Mouse (Mus musculus) intestine, postnatal 0 days (tissue): ENCODE results near the gene Cers5. TPM values are rescaled to one million over a fixed set of nuclear protein-coding genes. Genes with fewer than 3 reads are reported as not detected.
"Not testable (repeated sequence)": the region's sequence is repeated elsewhere in the genome, so short reads cannot be mapped to it uniquely, and the experiment has no call there.

Experiments used
- ATAC-seq: fragments of 200-750 bp; cut with Nextera tagmentation; 2 replicates; pipeline ENCODE4 v1.8.0; 2017; ENCODE audit warnings: mild to moderate bottlenecking, moderate TSS enrichment, moderate library complexity
- H3K27ac ChIP-seq: fragments of 300-500 bp; sonication (generic); 2 replicates; pipeline ENCODE4 v1.5.1; 2014; ENCODE audit warnings: mild to moderate bottlenecking, low read depth, low read length, moderate library complexity
- H3K27me3 ChIP-seq: fragments of 300-500 bp; sonication (generic); replicated peaks from 2 replicates; pipeline ENCODE4 v1.6.1; 2014; ENCODE audit warnings: low read length, mixed read lengths; ENCODE audit not compliant: control insufficient read depth, insufficient read depth
- H3K36me3 ChIP-seq: fragments of 300-500 bp; sonication (generic); 2 replicates; pipeline ENCODE4 v1.6.1; 2014; ENCODE audit warnings: mild to moderate bottlenecking, moderate library complexity; ENCODE audit not compliant: control insufficient read depth, insufficient read depth
- H3K4me1 ChIP-seq: fragments of 300-500 bp; sonication (generic); replicated peaks from 2 replicates; pipeline ENCODE4 v1.6.1; 2014; ENCODE audit warnings: antibody characterized with exemption, low read length, mixed read lengths; ENCODE audit not compliant: control insufficient read depth, insufficient read depth
- H3K4me2 ChIP-seq: fragments of 300-500 bp; sonication (generic); replicated peaks from 2 replicates; pipeline ENCODE4 v1.6.1; 2014; ENCODE audit warnings: low read depth, mild to moderate bottlenecking, moderate library complexity
- H3K4me3 ChIP-seq: fragments of 300-500 bp; sonication (generic); 2 replicates; pipeline ENCODE4 v1.5.1; 2014; ENCODE audit warnings: low read depth, low read length
- H3K9ac ChIP-seq: fragments of 300-500 bp; sonication (generic); 2 replicates; pipeline ENCODE4 v1.6.1; 2014; ENCODE audit warnings: mild to moderate bottlenecking, low read depth, low read length
- H3K9me3 ChIP-seq: fragments of 300-500 bp; sonication (generic); 2 replicates; pipeline ENCODE4 v1.6.1; 2016; ENCODE audit warnings: mixed run types; ENCODE audit not compliant: control insufficient read depth
- CTCF ChIP-seq: sonication (generic); IDR thresholded peaks from 2 replicates; pipeline ENCODE4 v1.5.1; 2016; ENCODE audit warnings: low read depth, mild to moderate bottlenecking, control low read depth, antibody characterized with exemption, moderate library complexity
- WGBS: fragments of 180-500 bp; shearing (Covaris S2); extraction: QIAGEN DNeasy Blood & Tissue Kit; methylation state at CpG from one replicate; pipeline ENCODE4 v1.1.7; 2014; 5-methylcytosine and 5-hydroxymethylcytosine counted together
- polyA plus RNA-seq: library from polyadenylated mRNA; unstranded; fragments of >200 nt; fragmentation: Nextera tagmentation; extraction: Ambion mirVana; gene quantifications from 2 replicates; pipeline ENCODE4 v1.2.1, GENCODE M21; 2015

Cers5 gene
- polyA plus RNA-seq, result 18.7 and 19.2 TPM in 2 replicates

DNA sequence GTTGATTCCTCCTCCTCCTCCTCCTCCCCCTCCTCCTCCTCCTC is at the start of gene Cers5:
Cers5 (minus strand) TSS at position 5 of the 44 bp plus-strand sequence.
- H3K9ac ChIP-seq, result peak within 1 kb of the TSS; percentile 73
- H3K9me3 ChIP-seq, ATAC-seq, H3K36me3 ChIP-seq, H3K4me1 ChIP-seq, H3K27me3 ChIP-seq: not testable (repeated sequence)
- H3K4me2 ChIP-seq, result peak within 1 kb of the TSS; percentile 92
- peak within 1 kb of the TSS; percentile 82 for H3K27ac ChIP-seq
- peak within 1 kb of the TSS; percentile 84 for H3K4me3 ChIP-seq

DNA sequence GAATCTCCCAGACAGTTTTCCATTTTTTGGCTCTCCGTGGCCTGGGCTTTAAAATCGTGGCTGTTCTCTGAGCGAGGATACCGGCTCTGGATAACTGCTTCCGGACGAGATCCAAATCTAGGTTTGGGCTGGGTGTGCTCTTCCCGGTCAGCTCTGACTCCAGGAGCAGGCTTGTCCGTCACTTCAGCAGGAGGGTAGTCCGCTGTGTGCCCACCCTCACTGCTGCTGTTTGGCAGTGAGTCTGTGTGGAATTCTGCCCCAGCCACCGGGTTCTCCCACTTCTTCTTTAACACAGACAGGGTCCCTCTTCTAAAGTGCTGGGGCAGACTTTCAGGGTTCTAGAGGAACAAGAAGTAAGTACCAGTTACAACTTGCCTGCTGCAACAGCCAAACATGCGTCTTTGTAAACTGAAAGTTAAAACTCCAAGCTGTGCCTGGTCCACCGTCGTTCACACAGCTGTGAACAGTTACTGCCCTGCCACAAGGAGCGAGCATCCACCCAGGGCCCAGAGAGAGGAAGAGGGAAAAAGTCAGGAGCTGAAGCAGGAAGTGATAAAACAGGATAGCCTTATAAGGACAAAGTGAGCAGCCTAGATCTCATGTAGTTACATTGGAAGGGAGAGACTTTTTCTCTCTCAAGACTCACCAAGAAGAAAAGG is 47.1 kb upstream of the Cers5 start:
- Histone ChIP-seq H3K27me3 (no peaks in the 10 kb centered on the region), H3K4me2 (peak overlapping the region; percentile 58), H3K9me3 (no peaks in the 10 kb centered on the region), H3K4me1 (no peaks in the 10 kb centered on the region; the same call in 1 of the 2 replicates), H3K4me3 (peak overlapping the region; percentile 50), H3K9ac (peak overlapping the region; percentile 54), H3K36me3 (peaks cover 37% of the 10 kb centered on the region; the same call in 1 of the 2 replicates), H3K27ac (peak overlapping the region; percentile 86)
- TF ChIP-seq CTCF, result peak; percentile 46
- WGBS, result 41% methylated on average over 14 of the region's 14 CpGs
- ATAC-seq, result no peak

DNA sequence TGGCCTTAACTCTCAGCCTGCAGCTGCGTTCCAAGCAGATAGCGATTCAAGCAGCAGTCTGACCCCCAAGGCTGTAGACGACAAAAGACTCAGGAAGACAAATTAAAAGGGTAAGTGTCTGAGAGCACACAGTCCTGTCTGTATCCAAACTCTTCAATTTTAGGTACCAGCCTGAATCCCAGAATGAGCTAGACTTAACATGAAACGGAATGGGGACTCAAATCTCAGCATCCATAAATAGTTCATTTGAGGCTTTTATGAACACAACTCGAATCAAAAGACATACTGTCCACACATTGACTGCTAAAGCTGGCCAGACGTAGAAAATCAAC is 46.4 kb upstream of the Cers5 start:
- H3K4me3 ChIP-seq, result peak overlapping the region; percentile 50
- no peak for TF ChIP-seq CTCF
- H3K36me3 ChIP-seq, result peaks cover 37% of the 10 kb centered on the region
- WGBS, result 40% methylated on average over 6 of the region's 6 CpGs
- peak overlapping the region; percentile 86 for H3K27ac ChIP-seq
- peak overlapping the region; percentile 54 for H3K9ac ChIP-seq
- no peaks in the 10 kb centered on the region for H3K9me3 ChIP-seq
- peak overlapping the region; percentile 58 for H3K4me2 ChIP-seq
- ATAC-seq, result no peak
- no peaks in the 10 kb centered on the region for H3K27me3 ChIP-seq
- no peaks in the 10 kb centered on the region; the same call in 1 of the 2 replicates for H3K4me1 ChIP-seq

DNA sequence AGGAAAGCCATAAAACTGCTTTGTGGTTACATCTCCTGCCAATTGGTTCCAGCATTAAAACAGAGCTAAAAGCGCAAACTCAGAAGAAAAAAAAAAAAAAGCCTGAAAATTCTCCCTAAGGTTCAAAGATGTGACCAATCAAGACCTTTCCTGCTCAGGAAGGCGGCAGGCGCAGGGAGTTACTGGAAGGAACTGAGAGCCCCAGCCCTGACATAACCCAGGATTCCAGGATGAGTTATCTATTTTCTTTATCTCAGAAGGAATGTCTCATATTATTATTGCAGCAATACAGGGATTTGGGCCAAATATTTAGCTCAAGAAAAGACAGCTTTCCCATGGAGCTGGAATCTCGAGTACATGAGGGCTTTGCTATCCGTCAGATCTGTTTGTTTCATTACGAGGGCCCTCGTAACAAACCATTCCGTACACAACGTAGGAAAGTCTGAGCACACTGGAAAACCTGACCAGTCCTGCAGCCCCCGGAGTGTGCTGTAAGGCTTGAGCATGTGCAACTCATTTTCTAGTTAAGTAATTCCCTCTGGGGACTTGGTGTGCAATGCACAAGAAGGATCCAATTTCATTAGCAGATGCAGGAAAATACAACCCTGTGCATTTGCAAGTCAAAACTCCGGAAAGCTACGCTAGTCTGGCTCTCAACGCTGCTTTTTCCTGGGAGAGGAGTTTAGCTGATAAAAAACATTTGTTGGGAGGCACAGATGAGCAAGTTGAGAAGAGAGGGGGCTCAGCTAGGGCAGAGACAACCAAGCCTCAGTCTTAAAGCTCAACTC is 45.8 kb upstream of the Cers5 start:
- Histone ChIP-seq H3K27me3 (no peaks in the 10 kb centered on the region), H3K27ac (peak overlapping the region; percentile 86), H3K4me1 (no peaks in the 10 kb centered on the region; the same call in 1 of the 2 replicates), H3K36me3 (peaks cover 43% of the 10 kb centered on the region), H3K9ac (peak overlapping the region; percentile 54), H3K4me2 (peak overlapping the region; percentile 58), H3K4me3 (peak overlapping the region; percentile 50), H3K9me3 (no peaks in the 10 kb centered on the region)
- 33% methylated on average over 13 of the region's 13 CpGs for WGBS
- no peak for TF ChIP-seq CTCF
- ATAC-seq, result no peak

DNA sequence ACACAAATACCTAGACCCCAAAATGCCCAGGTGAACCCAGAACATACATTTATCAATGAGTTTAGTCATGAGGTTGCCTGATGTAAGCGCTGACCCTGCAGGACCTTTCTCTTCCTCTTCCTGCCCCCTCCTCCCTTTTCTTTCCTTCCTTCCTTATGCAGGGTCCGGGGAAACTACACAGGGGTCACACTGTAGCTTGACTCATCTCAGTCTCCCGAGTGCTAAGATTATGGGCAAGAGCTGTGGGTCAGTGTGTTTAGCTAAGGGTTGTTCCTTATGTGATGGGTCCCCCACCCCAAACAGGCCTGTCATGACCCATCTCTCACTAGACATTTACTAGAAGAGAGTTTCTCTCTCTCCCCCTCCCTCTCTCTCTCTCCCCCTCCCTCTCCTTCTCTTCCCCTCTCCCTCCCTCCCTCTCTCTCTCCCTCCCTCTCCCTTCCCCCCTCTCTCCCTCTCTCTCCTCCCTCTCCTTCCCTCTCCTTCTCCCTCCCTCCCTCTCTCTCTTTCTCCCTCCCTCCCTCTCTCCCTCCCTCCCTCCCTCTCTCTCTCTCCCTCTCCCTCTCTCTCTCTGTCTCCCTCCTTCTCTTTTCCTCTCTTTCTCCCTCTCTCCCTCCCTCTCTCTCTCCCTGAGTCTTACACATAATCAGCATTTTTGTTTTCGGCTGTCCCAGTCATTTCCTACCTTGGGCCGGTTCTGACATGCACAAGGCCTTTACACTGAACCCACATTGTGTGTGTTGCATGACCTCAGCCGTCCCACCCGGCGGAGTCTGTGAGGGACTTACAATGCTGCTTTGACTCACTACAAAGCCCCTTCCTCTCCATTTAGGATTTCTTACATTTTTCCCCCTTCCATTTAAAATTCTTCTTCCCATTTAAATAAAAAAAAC is 44.9 kb upstream of the Cers5 start:
- H3K4me1 ChIP-seq, result no peaks in the 10 kb centered on the region; the same call in 1 of the 2 replicates
- peaks cover 48% of the 10 kb centered on the region for H3K36me3 ChIP-seq
- ATAC-seq, result no peak
- peak overlapping the region; percentile 46; the same call in 1 of the 2 replicates for H3K27ac ChIP-seq
- 44% methylated on average over 8 of the region's 8 CpGs for WGBS
- H3K4me2 ChIP-seq, result peak overlapping the region; percentile 58
- H3K9ac ChIP-seq, result 0 out of 2 replicates have a peak overlapping the region, but pooled peaks have one; percentile 54
- H3K4me3 ChIP-seq, result peak overlapping the region; percentile 50
- H3K9me3 ChIP-seq, result no peaks in the 10 kb centered on the region
- H3K27me3 ChIP-seq, result no peaks in the 10 kb centered on the region
- TF ChIP-seq CTCF, result no peak

DNA sequence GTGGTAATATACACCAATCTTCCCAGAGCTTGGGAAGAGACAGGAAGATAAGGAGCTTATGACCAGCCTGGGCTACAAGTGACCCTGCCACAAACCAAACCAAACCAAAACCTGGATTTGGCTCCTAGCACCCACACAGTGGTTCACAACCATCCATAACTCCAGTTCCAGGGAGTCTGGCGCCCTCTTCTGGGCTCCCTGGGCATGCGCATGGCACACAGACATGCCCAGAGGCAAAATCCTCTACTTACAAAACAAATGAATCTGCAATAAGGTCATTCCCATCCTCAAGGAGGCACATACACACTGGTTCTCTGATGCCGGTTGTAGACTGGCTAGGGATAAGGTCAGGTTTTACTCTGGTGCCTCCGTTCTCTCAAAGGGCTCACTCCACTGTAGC is 43.3 kb upstream of the Cers5 start:
- Histone ChIP-seq H3K4me2 (no peak overlapping the region), H3K4me3 (no peak overlapping the region), H3K36me3 (peaks cover 44% of the 10 kb centered on the region), H3K27ac (no peak overlapping the region), H3K4me1 (peaks cover 4% of the 10 kb centered on the region; the same call in 1 of the 2 replicates), H3K9me3 (no peaks in the 10 kb centered on the region), H3K9ac (no peak overlapping the region), H3K27me3 (no peaks in the 10 kb centered on the region)
- WGBS, result 95% methylated on average over 4 of the region's 4 CpGs
- no peak for ATAC-seq
- peak; percentile 57 for TF ChIP-seq CTCF
